Mouse (Mus musculus): ENCODE data around the gene Zfp597.

GRCm38 (mm10) chr16:3847871-3848270, 36.5 kb downstream of the Zfp597 start:
- TF ChIP-seq POLR2A (IDR thresholded peaks at IDR 0.05; ENCODE audit: control insufficient read depth, low read depth, low read length) (no peak), CTCF (IDR thresholded peaks at IDR 0.05; ENCODE audit: control insufficient read depth, insufficient read depth, insufficient replicate concordance, low read depth, low read length) (no peak)

All from testis, adult 2 months (tissue).